In the genomic region with DNA sequence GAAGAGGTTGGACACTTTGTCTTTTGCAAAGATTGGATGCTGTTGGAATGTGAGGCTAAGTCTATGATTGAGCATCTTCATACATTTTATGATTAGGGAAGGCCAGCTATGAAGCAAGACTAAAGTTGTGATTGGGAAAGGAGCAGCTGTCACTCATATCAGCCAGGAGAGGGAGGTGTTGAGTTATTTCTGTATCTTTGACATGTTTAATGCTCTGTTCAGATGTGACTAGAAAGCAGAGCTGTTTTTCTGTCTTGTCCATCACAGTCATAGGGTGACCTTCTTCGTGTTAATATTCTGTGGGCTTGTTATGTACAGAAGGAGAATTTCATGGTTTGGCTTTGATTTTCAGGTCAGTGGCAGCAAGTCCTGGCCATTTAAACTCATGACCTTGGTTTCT, we compare ENCODE assay signal across 11 mouse cellular contexts.
DNase-seq lines count a peak whose midpoint lies in the region; TF ChIP-seq lines count a peak whose summit lies in the region.
"Had no signal": no experiment of that assay in that cellular context is flagged by ENCODE, and none has a peak within 500 bp of the region (broad histone marks: within the 10 kb centered on the region; RNA-seq: fewer than 3 reads in every experiment).

No protein-coding gene starts in this region.

- peak; percentile 29 for DNase-seq in embryo, embryonic 10 days (ENCODE audit: low spot score)
- DNase-seq in embryo, embryonic 9.5 days (ENCODE audit: extremely low spot score): no peak
- DNase-seq in left cerebral cortex, adult 2 months (ENCODE audit: extremely low spot score in 1 of 2, low spot score in 2 of 2): no peak
- no peak for DNase-seq in left cerebral cortex, adult 9 months (ENCODE audit: low spot score in 2 of 2)
- peak; percentile 18 for DNase-seq in ES-CJ7 (ENCODE audit: low read depth, low spot score)
- DNase-seq in embryo, embryonic 10.5 days (ENCODE audit: low spot score): peak; percentile 34
- DNase-seq in ovary, postnatal 14 days (ENCODE audit: low spot score): no peak
- no peak for DNase-seq in adrenal gland, postnatal 4 days (ENCODE audit: low spot score in 2 of 2)
- DNase-seq: lung, postnatal 14 days had no signal

- intact Hi-C loops in left cerebral cortex, adult 2 months (cut with DNase I): no loop called here

- H3K4me3 ChIP-seq in left cerebral cortex, adult 2 months: no peak overlapping the region
- H3K4me3 ChIP-seq: heart, embryonic 13.5 days; limb, embryonic 13.5 days had no signal

- H3K27ac ChIP-seq in left cerebral cortex, adult 2 months: no peak overlapping the region
- H3K27ac ChIP-seq: heart, embryonic 13.5 days; limb, embryonic 13.5 days had no signal

- peak; percentile 26 for TF ChIP-seq CTCF in left cerebral cortex, adult 2 months (IDR thresholded peaks at IDR 0.05)

Comparison
In these comparisons a context has a peak if more than half of its experiments do, and no peak if none do; other contexts are left out.
1. DNase-seq: peak in embryo, embryonic 10 days (single experiment), ES-CJ7 (single experiment) and embryo, embryonic 10.5 days (single experiment); none in embryo, embryonic 9.5 days (single experiment), left cerebral cortex, adult 2 months (0 of 2), left cerebral cortex, adult 9 months (0 of 2), ovary, postnatal 14 days (single experiment) and adrenal gland, postnatal 4 days (0 of 2).